Mouse (Mus musculus): ENCODE data around the gene Mobp.

Gene Mobp

GRCm38 (mm10) chr9:120174436-120175137 is 25.1 kb downstream of the Mobp start:
- CTCF ChIA-PET, result interaction anchor here (0.6 to 1.5 kb wide), 9 partner anchors 10 to 703 kb away, joined by 3 to 6 read pairs (median 3); no protein-coding TSS in a partner anchor
- POLR2A ChIA-PET, result interaction anchor here in 3 of 4 experiments (0.6 to 19.8 kb wide), 17 partner anchors 9 to 234 kb away, joined by 3 to 257 read pairs (median 3); partner anchors contain the start of genes Mobp (in 3 of the 3) and Rpsa (in 2 of the 3)

- ChIA-PET POLR2A (interaction anchor here in 3 of 4 experiments (1.0 to 19.8 kb wide), 3 partner anchors 29 to 47 kb away, joined by 3 to 257 read pairs (median 4); partner anchors contain the start of genes Mobp (in 2 of the 3) and Rpsa (in 1 of the 3)), CTCF (interaction anchor here in 2 of 4 experiments (1.1 to 1.3 kb wide), 2 partner anchors 13 kb away, joined by 3 to 4 read pairs; no protein-coding TSS in a partner anchor)
Measured at GRCm38 (mm10) chr9:120178813-120179212, 29.3 kb downstream of the Mobp start.

GRCm38 (mm10) chr9:120184499-120184898 is 35.0 kb downstream of the Mobp start:
- ChIA-PET CTCF (interaction anchor here (0.5 to 1.7 kb wide), 25 partner anchors 9 to 566 kb away, joined by 3 to 12 read pairs (median 4); partner anchors contain the start of gene Mobp (in 1 of the 4)), POLR2A (interaction anchor here in 3 of 4 experiments (0.5 to 19.8 kb wide), 10 partner anchors 9 to 211 kb away, joined by 3 to 257 read pairs (median 5); partner anchors contain the start of genes Mobp (in 2 of the 3) and Rpsa (in 2 of the 3))

GRCm38 (mm10) chr9:120186856-120187255 is 37.3 kb downstream of the Mobp start:
- POLR2A ChIA-PET, result interaction anchor here in 1 of 4 experiments (1.1 to 1.6 kb wide), 2 partner anchors 53 to 89 kb away, joined by 4 to 8 read pairs; no protein-coding TSS in a partner anchor
- CTCF ChIA-PET, result no interaction called here

GRCm38 (mm10) chr9:120190891-120191290 is 41.4 kb downstream of the Mobp start:
- CTCF ChIA-PET, result interaction anchor here (0.6 to 4.2 kb wide), 34 partner anchors 9 to 973 kb away, joined by 3 to 34 read pairs (median 4); no protein-coding TSS in a partner anchor
- POLR2A ChIA-PET, result interaction anchor here in 3 of 4 experiments (0.7 to 2.5 kb wide), 5 partner anchors 39 to 218 kb away, joined by 3 to 21 read pairs (median 4); partner anchors contain the start of genes Mobp (in 1 of the 3) and Rpsa (in 1 of the 3)

GRCm38 (mm10) chr9:120191362-120192098 is 42.0 kb downstream of the Mobp start:
- CTCF ChIA-PET, result interaction anchor here (0.5 to 4.2 kb wide), 48 partner anchors 9 to 972 kb away, joined by 3 to 34 read pairs (median 4); no protein-coding TSS in a partner anchor
- POLR2A ChIA-PET, result interaction anchor here (0.5 to 2.5 kb wide), 11 partner anchors 10 to 1276 kb away, joined by 3 to 21 read pairs (median 4); partner anchors contain the start of genes Mobp (in 1 of the 4) and Rpsa (in 1 of the 4)

GRCm38 (mm10) chr9:120192742-120193141 is 43.2 kb downstream of the Mobp start:
- ChIA-PET CTCF (interaction anchor here (0.6 to 4.2 kb wide), 6 partner anchors 9 to 231 kb away, joined by 3 to 34 read pairs (median 4); no protein-coding TSS in a partner anchor), POLR2A (interaction anchor here in 2 of 4 experiments (1.2 to 2.5 kb wide), 3 partner anchors 45 to 144 kb away, joined by 3 to 21 read pairs (median 4); no protein-coding TSS in a partner anchor)

GRCm38 (mm10) chr9:120200873-120201272 is 51.4 kb downstream of the Mobp start:
- ChIA-PET POLR2A (interaction anchor here in 1 of 4 experiments (0.6 kb wide), 1 partner anchor 23 kb away, joined by 6 read pairs; no protein-coding TSS in a partner anchor), CTCF (interaction anchor here in 1 of 4 experiments (2.3 kb wide), 1 partner anchor 10 kb away, joined by 16 read pairs; no protein-coding TSS in a partner anchor)

GRCm38 (mm10) chr9:120201743-120202142 is 52.2 kb downstream of the Mobp start:
- CTCF ChIA-PET, result interaction anchor here (0.5 to 2.9 kb wide), 32 partner anchors 9 to 1350 kb away, joined by 3 to 34 read pairs (median 4); no protein-coding TSS in a partner anchor
- POLR2A ChIA-PET, result interaction anchor here in 3 of 4 experiments (0.6 to 1.3 kb wide), 6 partner anchors 34 to 932 kb away, joined by 3 to 7 read pairs (median 4); partner anchors contain the start of genes Mobp (in 1 of the 3) and Rpsa (in 1 of the 3)

GRCm38 (mm10) chr9:120202683-120203082 is 53.2 kb downstream of the Mobp start:
- ChIA-PET CTCF (interaction anchor here (0.5 to 2.9 kb wide), 43 partner anchors 8 to 1349 kb away, joined by 3 to 34 read pairs (median 4); no protein-coding TSS in a partner anchor), POLR2A (interaction anchor here (0.5 to 1.5 kb wide), 18 partner anchors 35 to 1560 kb away, joined by 3 to 7 read pairs (median 4); partner anchors contain the start of genes Mobp (in 3 of the 4) and Rpsa (in 1 of the 4))

- POLR2A ChIA-PET, result interaction anchor here in 2 of 4 experiments (0.6 to 1.4 kb wide), 5 partner anchors 23 to 366 kb away, joined by 3 to 7 read pairs (median 3); no protein-coding TSS in a partner anchor
- CTCF ChIA-PET, result interaction anchor here (0.6 to 2.9 kb wide), 7 partner anchors 11 to 1081 kb away, joined by 3 to 34 read pairs (median 4); no protein-coding TSS in a partner anchor
Measured at GRCm38 (mm10) chr9:120203936-120204335, 54.4 kb downstream of the Mobp start.

- ChIA-PET CTCF (interaction anchor here in 3 of 4 experiments (0.6 to 2.0 kb wide), 6 partner anchors 10 to 171 kb away, joined by 3 to 10 read pairs (median 3); no protein-coding TSS in a partner anchor), POLR2A (interaction anchor here in 2 of 4 experiments (0.6 to 1.4 kb wide), 6 partner anchors 9 to 72 kb away, joined by 3 to 4 read pairs (median 4); partner anchors contain the start of gene Mobp (in 1 of the 2))
Measured at GRCm38 (mm10) chr9:120206897-120207296, 57.4 kb downstream of the Mobp start.

- ChIA-PET POLR2A (no interaction called here), CTCF (no interaction called here)
Measured at GRCm38 (mm10) chr9:120210068-120210467, 60.6 kb downstream of the Mobp start.

GRCm38 (mm10) chr9:120210865-120211264 is 61.4 kb downstream of the Mobp start:
- CTCF ChIA-PET, result no interaction called here
- POLR2A ChIA-PET, result interaction anchor here in 1 of 4 experiments (0.7 kb wide), 1 partner anchor 52 kb away, joined by 5 read pairs; no protein-coding TSS in a partner anchor

GRCm38 (mm10) chr9:120212936-120213335 is 63.4 kb downstream of the Mobp start:
- POLR2A ChIA-PET, result no interaction called here
- CTCF ChIA-PET, result interaction anchor here in 2 of 4 experiments (0.7 kb wide), 2 partner anchors 9 to 370 kb away, joined by 3 to 4 read pairs; no protein-coding TSS in a partner anchor

GRCm38 (mm10) chr9:120214978-120215495 is 65.5 kb downstream of the Mobp start:
- ChIA-PET POLR2A (no interaction called here), CTCF (interaction anchor here in 2 of 4 experiments (0.8 to 1.4 kb wide), 3 partner anchors 13 to 165 kb away, joined by 3 read pairs; no protein-coding TSS in a partner anchor)

GRCm38 (mm10) chr9:120219411-120219810 is 69.9 kb downstream of the Mobp start:
- ChIA-PET POLR2A (no interaction called here), CTCF (interaction anchor here in 1 of 4 experiments (0.5 kb wide), 1 partner anchor 841 kb away, joined by 7 read pairs; no protein-coding TSS in a partner anchor)

Measured in embryonic stem cell, embryonic (primary cell).